Mouse (Mus musculus) neural tube, embryonic 14.5 days (tissue): ENCODE data around the gene Slc19a3. TPM values are rescaled to one million over a fixed set of nuclear protein-coding genes. Genes with fewer than 3 reads are reported as not detected.

Experiments used
- ATAC-seq: fragments of 200-750 bp; cut with Nextera tagmentation; 2 replicates; pipeline ENCODE4 v1.8.0; 2017; ENCODE audit warnings: low read depth, mild to moderate bottlenecking, moderate TSS enrichment, moderate library complexity
- H3K27ac ChIP-seq: fragments of 300-500 bp; sonication (generic); 2 replicates; pipeline ENCODE4 v1.5.1; 2014; ENCODE audit warnings: low read depth, mild to moderate bottlenecking, control low read depth, low read length, moderate library complexity, mixed read lengths
- H3K27me3 ChIP-seq: fragments of 300-500 bp; sonication (generic); 2 replicates; pipeline ENCODE4 v1.6.1; 2014; ENCODE audit warnings: low read length; ENCODE audit not compliant: control insufficient read depth, insufficient read depth
- H3K36me3 ChIP-seq: fragments of 300-500 bp; sonication (generic); 2 replicates; pipeline ENCODE4 v1.6.1; 2014; ENCODE audit warnings: low read length, mixed read lengths; ENCODE audit not compliant: control insufficient read depth, insufficient read depth
- H3K4me1 ChIP-seq: fragments of 300-500 bp; sonication (generic); 2 replicates; pipeline ENCODE4 v1.6.1; 2014; ENCODE audit warnings: low read length; ENCODE audit not compliant: control insufficient read depth, insufficient read depth
- H3K4me2 ChIP-seq: fragments of 300-500 bp; sonication (generic); 2 replicates; pipeline ENCODE4 v1.6.1; 2014; ENCODE audit warnings: mild to moderate bottlenecking, low read depth, low read length, control low read depth
- H3K4me3 ChIP-seq: fragments of 300-500 bp; sonication (generic); 2 replicates; pipeline ENCODE4 v1.5.1; 2014; ENCODE audit warnings: low read depth, low read length, control low read depth, mixed read lengths
- H3K9ac ChIP-seq: fragments of 300-500 bp; sonication (generic); replicated peaks from 2 replicates; pipeline ENCODE4 v1.6.1; 2014; ENCODE audit warnings: low read depth, mild to moderate bottlenecking, control low read depth, low read length, mixed read lengths
- H3K9me3 ChIP-seq: fragments of 300-500 bp; sonication (generic); 2 replicates; pipeline ENCODE4 v1.6.1; 2016; ENCODE audit warnings: low read length; ENCODE audit not compliant: control insufficient read depth
- WGBS: fragments of 180-500 bp; shearing (Covaris S2); extraction: QIAGEN DNeasy Blood & Tissue Kit; methylation state at CpG from one replicate; pipeline ENCODE4 v1.1.7; 2014; 5-methylcytosine and 5-hydroxymethylcytosine counted together
- polyA plus RNA-seq: library from polyadenylated mRNA; unstranded; fragments of >200 nt; fragmentation: Nextera tagmentation; extraction: Ambion mirVana; gene quantifications from 2 replicates; pipeline ENCODE4 v1.2.1, GENCODE M21; 2014

The Slc19a3 gene
- polyA plus RNA-seq, result 0.66 and 0.85 TPM in 2 replicates

DNA sequence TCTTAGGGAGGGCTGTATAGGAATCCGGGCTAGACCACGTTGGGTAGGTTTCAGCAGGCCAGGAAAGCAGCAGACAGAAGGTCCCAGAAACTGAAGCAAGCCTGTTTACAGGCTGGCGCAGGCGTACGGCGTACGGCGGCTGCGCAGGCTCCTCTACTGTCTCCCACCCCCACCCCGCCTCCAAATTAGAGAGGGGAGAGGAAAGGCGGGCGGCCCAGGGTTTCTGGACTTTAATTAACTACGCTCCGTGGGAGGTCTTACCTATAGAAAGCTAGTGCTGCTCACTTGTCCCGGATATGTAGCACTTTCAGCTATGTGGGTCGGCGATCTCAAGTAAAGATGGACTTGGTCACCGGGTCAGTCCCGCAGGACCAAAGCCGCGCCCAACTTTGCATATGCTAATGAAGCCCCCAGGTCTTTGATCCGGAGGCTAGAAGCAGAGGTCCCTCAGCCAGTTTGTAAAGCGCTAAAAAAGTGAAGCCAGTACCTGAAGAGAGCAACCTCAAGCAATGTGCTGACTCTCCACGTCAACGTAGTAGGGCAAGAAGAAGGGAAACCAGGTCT lies at the start of gene Slc19a3:
Gene Slc19a3 (minus strand): TSS at position 340 of the 564 bp plus-strand sequence.
- H3K36me3 ChIP-seq, result no peaks in the 10 kb centered on the region
- H3K4me3 ChIP-seq, result peak within 1 kb of the TSS; percentile 43
- no peak within 1 kb of the TSS for H3K27ac ChIP-seq
- H3K4me2 ChIP-seq, result peak within 1 kb of the TSS; percentile 76
- ATAC-seq, result peak; percentile 95
- peak within 1 kb of the TSS; percentile 45 for H3K9ac ChIP-seq
- H3K27me3 ChIP-seq, result no peaks in the 10 kb centered on the region
- WGBS, result under 1% methylated on average over 25 of the region's 25 CpGs
- peaks cover 5% of the 10 kb centered on the region; the same call in 1 of the 2 replicates for H3K4me1 ChIP-seq
- no peaks in the 10 kb centered on the region for H3K9me3 ChIP-seq

DNA sequence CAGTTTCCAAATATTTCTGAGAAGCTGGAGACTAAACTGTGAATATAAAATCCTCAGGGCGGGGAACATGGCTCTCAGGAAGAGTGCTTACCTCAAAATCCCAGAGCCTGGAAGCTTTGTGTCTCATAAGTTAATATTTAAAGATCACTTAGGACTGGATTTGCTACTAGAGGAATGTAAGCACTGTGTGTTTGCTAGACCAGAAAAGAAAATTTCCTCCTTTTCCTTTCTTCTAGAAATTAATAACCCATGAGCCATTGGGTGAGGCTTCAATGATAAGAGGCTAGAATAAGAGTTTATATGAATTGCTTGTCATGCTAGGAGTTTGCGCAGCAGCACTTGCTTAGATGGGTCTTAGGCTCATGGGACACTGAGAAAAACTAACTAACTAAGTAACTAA lies 46.5 kb upstream of the Slc19a3 start:
- Histone ChIP-seq H3K4me3 (no peak overlapping the region), H3K36me3 (no peaks in the 10 kb centered on the region), H3K27ac (no peak overlapping the region), H3K9ac (no peak overlapping the region), H3K27me3 (no peaks in the 10 kb centered on the region), H3K4me1 (no peaks in the 10 kb centered on the region), H3K4me2 (no peak overlapping the region), H3K9me3 (no peaks in the 10 kb centered on the region)
- WGBS, result 91% methylated on average over 2 of the region's 2 CpGs
- no peak for ATAC-seq

DNA sequence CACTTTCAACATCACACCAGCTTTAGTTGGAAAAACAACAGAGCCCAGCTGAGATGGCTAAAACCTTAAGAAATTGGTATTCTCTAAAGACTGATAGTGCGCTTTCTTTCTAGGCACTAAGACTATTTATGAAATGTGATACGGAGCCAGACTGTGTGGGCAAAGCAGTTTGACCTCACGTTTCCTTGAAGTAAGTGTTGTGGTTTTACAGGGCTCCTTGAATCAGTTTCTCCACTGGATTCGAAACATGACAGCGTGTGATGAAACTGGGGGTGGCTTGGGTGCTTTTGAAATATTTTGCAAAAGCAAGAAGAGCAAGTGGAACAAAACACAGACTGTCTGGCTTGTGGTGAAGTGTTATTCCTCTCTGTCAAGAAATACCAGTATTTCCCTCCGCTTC lies 38.8 kb upstream of the Slc19a3 start:
- Histone ChIP-seq H3K36me3 (no peaks in the 10 kb centered on the region), H3K9me3 (no peaks in the 10 kb centered on the region), H3K4me3 (no peak overlapping the region), H3K4me1 (no peaks in the 10 kb centered on the region), H3K4me2 (no peak overlapping the region), H3K9ac (no peak overlapping the region), H3K27me3 (no peaks in the 10 kb centered on the region), H3K27ac (no peak overlapping the region)
- WGBS, result 88% methylated on average over 6 of the region's 6 CpGs
- ATAC-seq, result no peak

DNA sequence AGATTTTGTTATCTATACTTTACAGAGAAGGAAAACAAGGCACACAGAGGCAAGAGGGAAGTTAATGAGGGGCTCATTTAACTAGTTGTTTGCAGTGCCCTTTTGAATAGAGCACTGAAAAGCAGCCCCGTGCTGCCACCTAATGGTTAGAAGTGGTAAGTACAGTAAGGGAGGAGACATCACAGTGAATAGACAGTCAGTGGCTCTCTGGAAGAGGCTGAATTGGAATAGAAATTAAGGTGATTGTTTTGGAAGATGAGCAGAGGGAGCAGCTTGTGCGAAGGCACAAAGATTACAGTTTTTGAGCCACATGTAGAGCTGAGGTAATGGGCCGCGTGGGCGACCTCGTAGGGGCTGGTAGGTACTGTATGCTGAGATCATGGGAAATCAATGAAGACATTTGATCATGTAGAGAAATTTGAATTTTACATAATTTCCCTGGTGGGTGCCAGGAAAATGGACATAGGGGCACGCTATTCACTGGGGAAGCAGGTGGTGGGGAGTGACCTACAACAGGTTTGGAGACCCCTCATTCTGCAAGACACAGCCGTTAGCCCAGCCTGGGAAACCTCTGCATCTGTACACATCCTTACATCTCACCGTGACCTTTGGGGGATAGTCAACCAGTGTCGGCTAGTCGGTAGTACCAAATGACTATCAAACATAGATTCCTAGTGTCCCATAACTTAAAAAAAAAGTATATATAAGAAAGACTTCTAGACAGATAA lies 38.1 kb upstream of the Slc19a3 start:
- H3K4me1 ChIP-seq, result no peaks in the 10 kb centered on the region
- H3K9ac ChIP-seq, result no peak overlapping the region
- 54% methylated on average over 11 of the region's 11 CpGs for WGBS
- ATAC-seq, result peak; percentile 94
- no peaks in the 10 kb centered on the region for H3K27me3 ChIP-seq
- peak overlapping the region; percentile 39 for H3K4me2 ChIP-seq
- no peak overlapping the region for H3K27ac ChIP-seq
- H3K4me3 ChIP-seq, result peak overlapping the region; percentile 8; the same call in 1 of the 2 replicates
- H3K36me3 ChIP-seq, result no peaks in the 10 kb centered on the region
- H3K9me3 ChIP-seq, result no peaks in the 10 kb centered on the region

DNA sequence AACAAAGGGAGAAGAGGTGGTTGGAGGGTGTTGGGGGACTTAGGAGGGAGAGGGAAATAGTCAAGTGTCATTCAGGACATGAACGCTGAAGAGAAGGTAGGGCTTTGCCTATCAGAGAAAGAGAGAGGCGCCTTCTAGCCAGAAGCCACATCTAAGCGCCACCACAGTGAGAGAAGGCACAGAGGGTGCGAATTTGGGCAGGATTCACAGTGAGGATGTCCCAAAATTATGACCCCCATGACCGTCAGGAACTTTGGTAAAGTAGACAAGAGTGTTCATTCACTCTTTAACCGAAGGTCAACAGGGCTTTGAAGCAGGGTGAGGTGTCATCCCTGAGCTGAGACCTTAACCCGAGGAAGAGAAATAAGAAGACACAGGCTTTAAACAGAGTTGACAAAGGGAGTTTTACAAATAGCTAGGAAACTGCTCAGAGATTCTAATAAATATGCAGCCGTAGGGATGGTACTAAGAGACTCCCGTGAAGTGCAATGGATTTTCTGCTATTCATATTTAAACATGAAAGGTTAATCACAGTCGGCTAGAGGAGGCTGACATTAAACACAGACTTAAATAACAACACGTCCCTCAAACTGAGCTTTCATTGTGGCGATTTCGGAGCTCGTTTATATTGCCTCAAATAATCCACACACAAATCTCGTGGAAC lies 37.4 kb upstream of the Slc19a3 start:
- 39% methylated on average over 15 of the region's 15 CpGs for WGBS
- H3K4me1 ChIP-seq, result no peaks in the 10 kb centered on the region
- H3K36me3 ChIP-seq, result no peaks in the 10 kb centered on the region
- no peaks in the 10 kb centered on the region for H3K27me3 ChIP-seq
- peak overlapping the region; percentile 39 for H3K4me2 ChIP-seq
- ATAC-seq, result peak; percentile 56; the same call in 1 of the 2 replicates
- H3K9me3 ChIP-seq, result no peaks in the 10 kb centered on the region
- H3K9ac ChIP-seq, result no peak overlapping the region
- H3K27ac ChIP-seq, result no peak overlapping the region
- H3K4me3 ChIP-seq, result peak overlapping the region; percentile 8; the same call in 1 of the 2 replicates

DNA sequence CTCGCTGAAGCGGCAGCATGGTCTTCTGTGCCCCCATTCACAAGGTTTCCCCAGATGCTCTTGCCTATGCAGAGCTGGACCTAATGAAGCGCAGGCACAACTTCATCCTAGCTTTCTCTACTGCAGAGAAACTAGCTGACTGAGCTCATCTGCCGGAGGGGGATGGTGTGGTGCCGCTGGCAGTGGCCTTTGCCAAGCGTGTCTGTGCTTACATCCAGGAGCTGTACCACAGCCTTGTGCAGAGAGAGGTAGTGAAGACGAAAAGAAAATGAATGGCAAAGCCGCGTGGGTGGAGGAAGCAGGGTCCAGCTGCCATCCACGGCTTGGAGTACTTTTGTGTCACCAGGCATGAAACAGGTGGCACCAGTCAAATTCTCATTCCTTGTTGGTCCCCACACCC lies 29.0 kb upstream of the Slc19a3 start:
- Histone ChIP-seq H3K9me3 (no peaks in the 10 kb centered on the region), H3K9ac (no peak overlapping the region), H3K36me3 (no peaks in the 10 kb centered on the region), H3K4me3 (no peak overlapping the region), H3K27me3 (no peaks in the 10 kb centered on the region), H3K27ac (no peak overlapping the region), H3K4me2 (no peak overlapping the region), H3K4me1 (no peaks in the 10 kb centered on the region)
- no peak for ATAC-seq
- WGBS, result 91% methylated on average over 10 of the region's 10 CpGs

DNA sequence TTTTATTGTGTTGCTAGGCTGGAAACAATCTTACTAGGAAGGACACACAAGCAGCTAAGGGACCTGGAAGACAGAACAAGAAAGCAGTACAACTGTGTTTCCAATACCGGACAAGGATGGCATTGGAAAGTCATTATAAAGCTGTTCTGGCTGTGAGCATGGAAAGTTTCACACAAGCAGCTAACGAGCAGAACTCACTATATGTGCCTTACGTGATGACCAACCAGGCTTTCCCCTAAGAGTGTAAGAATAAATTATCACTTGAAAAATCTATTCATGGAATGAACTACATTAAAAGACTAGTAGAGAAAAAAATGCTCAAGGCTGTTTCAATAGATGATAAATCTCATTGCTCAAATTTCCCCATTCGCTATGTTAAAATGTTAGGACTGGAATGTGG lies 28.3 kb upstream of the Slc19a3 start:
- 91% methylated on average over 4 of the region's 4 CpGs for WGBS
- Histone ChIP-seq H3K27ac (no peak overlapping the region), H3K4me3 (no peak overlapping the region), H3K36me3 (no peaks in the 10 kb centered on the region), H3K27me3 (no peaks in the 10 kb centered on the region), H3K9ac (no peak overlapping the region), H3K4me1 (no peaks in the 10 kb centered on the region), H3K4me2 (no peak overlapping the region), H3K9me3 (no peaks in the 10 kb centered on the region)
- no peak for ATAC-seq

DNA sequence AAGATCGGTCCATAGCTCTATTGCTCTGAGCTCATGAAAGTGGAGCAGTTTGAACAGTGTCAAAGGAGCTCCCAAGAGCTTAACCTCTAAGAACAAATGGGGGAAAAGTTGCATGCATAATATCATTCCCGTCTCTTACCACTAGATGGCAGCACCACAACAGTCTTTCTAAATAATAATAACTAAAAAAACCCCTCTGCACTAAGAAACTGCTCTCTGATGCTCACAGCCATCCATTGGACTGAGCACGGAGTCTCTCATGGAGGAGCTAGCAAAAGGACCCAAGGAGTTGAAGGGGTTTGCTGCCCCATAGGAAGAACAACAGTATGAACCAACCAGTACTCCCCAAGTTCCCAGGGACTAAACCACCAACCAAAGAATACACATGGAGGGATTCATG lies 26.6 kb upstream of the Slc19a3 start:
- Histone ChIP-seq H3K9ac (no peak overlapping the region), H3K36me3 (no peaks in the 10 kb centered on the region), H3K27me3 (no peaks in the 10 kb centered on the region), H3K9me3 (no peaks in the 10 kb centered on the region), H3K4me3 (no peak overlapping the region), H3K4me1 (no peaks in the 10 kb centered on the region), H3K4me2 (no peak overlapping the region), H3K27ac (no peak overlapping the region)
- no peak for ATAC-seq
- WGBS, result 25% methylated on average over 3 of the region's 3 CpGs

DNA sequence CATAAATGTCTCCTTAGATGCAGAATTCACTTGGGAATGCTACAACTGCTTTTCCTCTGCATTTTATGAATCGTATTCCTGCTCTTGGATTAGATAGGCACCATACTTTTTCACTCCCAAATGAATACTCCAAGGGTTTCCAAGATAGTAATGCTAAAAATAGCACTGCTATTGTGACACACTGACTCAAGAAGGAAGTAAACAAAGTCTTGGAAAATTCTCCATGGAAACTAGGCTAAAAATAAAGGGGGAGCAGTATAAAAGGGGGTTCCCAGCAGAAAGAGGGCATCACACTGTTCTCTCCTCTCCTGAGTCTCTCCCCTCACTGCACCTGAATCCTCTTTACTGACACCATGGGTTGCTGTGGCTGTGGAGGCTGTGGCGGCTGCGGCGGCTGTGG lies 22.4 kb upstream of the Slc19a3 start, which contains the start of gene Krtap28-13:
Gene Krtap28-13 (plus strand): TSS at position 288 of the 400 bp plus-strand sequence.
- Histone ChIP-seq H3K27ac (no peak within 1 kb of the TSS), H3K9ac (no peak within 1 kb of the TSS), H3K9me3 (no peaks in the 10 kb centered on the region), H3K4me2 (no peak within 1 kb of the TSS), H3K36me3 (no peaks in the 10 kb centered on the region), H3K4me1 (no peaks in the 10 kb centered on the region), H3K4me3 (no peak within 1 kb of the TSS), H3K27me3 (no peaks in the 10 kb centered on the region)
- 90% methylated on average over 4 of the region's 4 CpGs for WGBS
- no peak for ATAC-seq
